Mouse (Mus musculus): ENCODE results near the gene Tcta. TPM values are rescaled to one million over a fixed set of nuclear protein-coding genes. Genes with fewer than 3 reads are reported as not detected.

Tcta gene
- total and polyA plus RNA-seq, 3 experiments = 3.0 to 8.7 (median 7.3) TPM

- H3K4me2 ChIP-seq (ENCODE audit: insufficient read depth, low read depth, poor library complexity, severe bottlenecking) = peak within 1 kb of the TSS; percentile 91
- peak within 1 kb of the TSS; percentile 82 for H3K9ac ChIP-seq (ENCODE audit: insufficient read depth, low read depth)
- H3K36me3 ChIP-seq (replicated peaks in 1 of 2; ENCODE audit: control insufficient read depth in 1 of 2, insufficient read depth in 1 of 2, low read length in 1 of 2) = peaks cover 3 to 19% of the 10 kb centered on the region in 2 experiments
- no peaks in the 10 kb centered on the region for H3K9me3 ChIP-seq (replicated peaks; ENCODE audit: low read length)
- peak within 1 kb of the TSS; percentile 70 to 82 (median 71) for H3K4me3 ChIP-seq (replicated peaks in 1 of 3; ENCODE audit: low read depth in 2 of 3, low read length in 2 of 3, poor library complexity in 1 of 3)
- no peak within 1 kb of the TSS for H3K27ac ChIP-seq (ENCODE audit: insufficient read depth, low read depth)
- H3K79me2 ChIP-seq (replicated peaks; ENCODE audit: control insufficient read depth, extremely low read depth, insufficient read depth, poor library complexity, severe bottlenecking) = no peaks in the 10 kb centered on the region
- no peaks in the 10 kb centered on the region for H3K27me3 ChIP-seq (replicated peaks)
- peaks cover 4 to 11% of the 10 kb centered on the region in 2 experiments; a peak in 3 of 4 replicates for H3K4me1 ChIP-seq (ENCODE audit: control insufficient read depth in 1 of 2, insufficient read depth in 2 of 2)
- no peak for TF ChIP-seq CHD1 (IDR thresholded peaks at IDR 0.05; ENCODE audit: low read depth, low read length)
- TF ChIP-seq CHD2 (IDR thresholded peaks at IDR 0.05; ENCODE audit: low read length) = peak; percentile 90
- TF ChIP-seq POLR2A (IDR thresholded peaks at IDR 0.05; ENCODE audit: low read depth, low read length) = peak; percentile 86
- no peak for TF ChIP-seq USF1 (IDR thresholded peaks at IDR 0.05; ENCODE audit: low read depth, low read length)
- TF ChIP-seq POLR2AphosphoS2 (IDR thresholded peaks at IDR 0.05; ENCODE audit: low read depth, low read length) = no peak
- TF ChIP-seq NRF1 (IDR thresholded peaks at IDR 0.05; ENCODE audit: low read depth, low read length) = peak; percentile 61
- TF ChIP-seq TBP (conservative IDR thresholded peaks at IDR 0.05; ENCODE audit: low read depth, low read length) = peak; percentile 74
- TF ChIP-seq ELF1 (IDR thresholded peaks at IDR 0.05; ENCODE audit: low read depth, low read length) = peak; percentile 71
- no peak for TF ChIP-seq UBTF (IDR thresholded peaks at IDR 0.05; ENCODE audit: low read depth, low read length)
- no peak for TF ChIP-seq ZNF384 (IDR thresholded peaks at IDR 0.05; ENCODE audit: low read depth, low read length)
- peak; percentile 55; the same call in 1 of the 2 replicates for TF ChIP-seq GABPA (IDR thresholded peaks at IDR 0.05; ENCODE audit: insufficient replicate concordance, low read depth, low read length)
- TF ChIP-seq MEF2A (IDR thresholded peaks at IDR 0.05; ENCODE audit: borderline replicate concordance, low read depth, low read length) = no peak
- TF ChIP-seq ZC3H11A (IDR thresholded peaks at IDR 0.05; ENCODE audit: low read depth, low read length) = no peak
- TF ChIP-seq SMC3 (IDR thresholded peaks at IDR 0.05; ENCODE audit: low read depth, low read length) = no peak
- no peak for TF ChIP-seq ZMIZ1 (IDR thresholded peaks at IDR 0.05; ENCODE audit: low read depth, low read length)
- TF ChIP-seq E2F4 (IDR thresholded peaks at IDR 0.05; ENCODE audit: insufficient replicate concordance, low read depth, low read length) = no peak
- TF ChIP-seq RAD21 (IDR thresholded peaks at IDR 0.05; ENCODE audit: low read depth, low read length) = no peak
- TF ChIP-seq MAX (IDR thresholded peaks at IDR 0.05; ENCODE audit: low read length) = peak; percentile 45; the same call in 1 of the 2 replicates
- no peak for TF ChIP-seq EP300 (IDR thresholded peaks at IDR 0.05; ENCODE audit: low read length)
- peak; percentile 99 for TF ChIP-seq HCFC1 (IDR thresholded peaks at IDR 0.05; ENCODE audit: low read depth, low read length)
- TF ChIP-seq MAFK (IDR thresholded peaks at IDR 0.05; ENCODE audit: insufficient replicate concordance, low read length) = no peak
- TF ChIP-seq NELFE (IDR thresholded peaks at IDR 0.05; ENCODE audit: low read depth, low read length) = peak; percentile 50; the same call in 1 of the 2 replicates
- TF ChIP-seq USF2 (conservative IDR thresholded peaks at IDR 0.05; ENCODE audit: low read depth, low read length) = no peak
- no peak for TF ChIP-seq MXI1 (IDR thresholded peaks at IDR 0.05; ENCODE audit: low read depth, low read length)
- no peak for TF ChIP-seq JUND (conservative IDR thresholded peaks at IDR 0.05; ENCODE audit: low read depth, low read length)
- TF ChIP-seq IRF4 (IDR thresholded peaks at IDR 0.05; ENCODE audit: low read depth, low read length) = peak; percentile 40; the same call in 1 of the 2 replicates
- no peak for TF ChIP-seq MAZ (IDR thresholded peaks at IDR 0.05; ENCODE audit: low read depth, low read length)
- peak; percentile 33; the same call in 1 of the 2 replicates for TF ChIP-seq SIN3A (IDR thresholded peaks at IDR 0.05; ENCODE audit: low read length)
- TF ChIP-seq BHLHE40 (IDR thresholded peaks at IDR 0.05; ENCODE audit: low read depth, low read length) = no peak
- peak; percentile 60 for TF ChIP-seq TCF12 (IDR thresholded peaks at IDR 0.05; ENCODE audit: low read depth, low read length)
- TF ChIP-seq CTCF (conservative IDR thresholded peaks at IDR 0.05 in 1 of 2, IDR thresholded peaks at IDR 0.05 in 1 of 2; ENCODE audit: low read depth in 2 of 2, low read length in 2 of 2) = no peak
- TF ChIP-seq KAT2A (IDR thresholded peaks at IDR 0.05; ENCODE audit: insufficient replicate concordance, low read length) = peak; percentile 96
- TF ChIP-seq RCOR1 (conservative IDR thresholded peaks at IDR 0.05; ENCODE audit: low read depth, low read length) = no peak
- TF ChIP-seq PAX5 (IDR thresholded peaks at IDR 0.05; ENCODE audit: low read length) = no peak
- TF ChIP-seq ETS1 (conservative IDR thresholded peaks at IDR 0.05; ENCODE audit: low read depth, low read length) = no peak
- no peak for TF ChIP-seq MYC (IDR thresholded peaks at IDR 0.05; ENCODE audit: low read depth, low read length)
- no peak for TF ChIP-seq JUN (IDR thresholded peaks at IDR 0.05; ENCODE audit: insufficient read depth, low read depth, low read length)
- TF ChIP-seq ZKSCAN1 (IDR thresholded peaks at IDR 0.05; ENCODE audit: borderline replicate concordance, low read depth, low read length) = no peak
- in situ Hi-C loops (cut with MboI; ENCODE audit: low pct_ligation_motif_present, low pct_unique_long_range_greater_than_20kb, low sequenced_read_pairs) (no loop called here), dilution Hi-C loops (cut with MboI; ENCODE audit: extremely low pct_ligation_motif_present, extremely low pct_unique_long_range_greater_than_20kb, low sequenced_read_pairs) (no loop called here)
- peak; percentile 97 for DNase-seq (ENCODE audit: extremely low read depth)
Observed at GRCm38 (mm10) chr9:108290016-108290750, 15.8 kb downstream of the Tcta start, which contains the start of gene Nicn1. TSS of gene Nicn1 (plus strand) at chr9:108290429.
